Comparison of ENCODE assay signal across 9 mouse cellular contexts in the genomic region with DNA sequence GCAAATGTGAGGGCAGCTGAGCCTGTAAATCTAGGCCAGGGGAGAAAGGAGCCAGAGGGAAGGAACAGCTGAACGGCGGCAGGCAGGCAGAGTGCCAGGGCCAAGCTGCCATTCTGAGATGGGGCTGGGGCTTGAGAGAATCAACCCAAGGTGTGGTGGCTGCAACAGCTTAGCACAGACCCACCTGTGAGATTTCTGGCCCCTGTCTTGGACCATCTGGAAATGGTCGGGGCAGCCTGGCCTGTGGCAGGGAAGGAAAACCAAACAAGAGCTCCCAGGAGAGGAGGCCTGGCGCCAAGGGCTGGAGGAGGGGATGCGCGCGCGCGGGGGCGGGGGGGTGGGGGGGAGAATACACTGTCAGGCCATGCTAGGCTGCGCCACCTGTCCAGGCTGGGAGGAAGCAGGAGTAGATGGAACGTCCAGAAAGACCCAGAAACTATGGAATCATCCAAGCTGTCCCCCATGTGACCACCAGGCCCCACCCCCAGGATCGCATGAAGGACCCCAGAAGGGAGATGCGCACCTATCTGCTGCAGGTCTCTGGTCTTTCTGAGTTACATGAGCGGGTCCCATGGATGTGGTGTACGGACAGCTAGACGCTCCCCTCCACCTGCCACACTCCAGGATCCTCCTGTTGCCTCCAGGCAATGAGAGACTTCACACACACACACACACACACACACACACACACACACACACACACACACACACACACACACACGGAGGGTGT. TPM values are rescaled to one million over a fixed set of nuclear protein-coding genes. Genes with fewer than 3 reads are reported as not detected.
DNase-seq lines count a peak whose midpoint lies in the region; ATAC-seq and TF ChIP-seq lines count a peak whose summit lies in the region.
"Had no signal": no experiment of that assay in that cellular context is flagged by ENCODE, and none has a peak within 500 bp of the region (broad histone marks: within the 10 kb centered on the region; RNA-seq: fewer than 3 reads in every experiment).

No protein-coding gene starts in this region.

- H3K9me3 ChIP-seq in forebrain, embryonic 14.5 days (replicated peaks; ENCODE audit: control insufficient read depth, low read length), result no peaks in the 10 kb centered on the region
- H3K9me3 ChIP-seq in forebrain, embryonic 10.5 days, result no peaks in the 10 kb centered on the region
- no peaks in the 10 kb centered on the region for H3K9me3 ChIP-seq in intestine, embryonic 15.5 days
- H3K9me3 ChIP-seq in limb, embryonic 13.5 days, result no peaks in the 10 kb centered on the region

- H3K9ac ChIP-seq in forebrain, embryonic 14.5 days (ENCODE audit: low read length), result no peak overlapping the region
- no peak overlapping the region for H3K9ac ChIP-seq in intestine, embryonic 15.5 days
- H3K9ac ChIP-seq in limb, embryonic 13.5 days, result no peak overlapping the region
- H3K9ac ChIP-seq: liver, embryonic 14.5 days had no signal

- no peak for TF ChIP-seq POLR2A in spleen, adult 2 months (IDR thresholded peaks at IDR 0.05; ENCODE audit: low read depth, low read length)

- ATAC-seq in forebrain, embryonic 14.5 days, result peak; percentile 40; the same call in 1 of the 2 replicates
- ATAC-seq in intestine, embryonic 15.5 days, result no peak
- peak; percentile 25; the same call in 1 of the 2 replicates for ATAC-seq in limb, embryonic 13.5 days (ENCODE audit: low FRiP score, low read depth)
- no peak for ATAC-seq in erythroblast, adult 5-6 weeks (replicated peaks; ENCODE audit: low FRiP score, poor library complexity, severe bottlenecking)

- no peak for TF ChIP-seq CTCF in spleen, adult 2 months (IDR thresholded peaks at IDR 0.05; ENCODE audit: extremely low read depth, insufficient read depth, insufficient read length, insufficient replicate concordance)

- no peak overlapping the region for H3K4me2 ChIP-seq in forebrain, embryonic 14.5 days (ENCODE audit: low read length)
- H3K4me2 ChIP-seq in intestine, embryonic 15.5 days (replicated peaks), result peak overlapping the region; percentile 96
- H3K4me2 ChIP-seq in limb, embryonic 13.5 days (replicated peaks), result peak overlapping the region; percentile 38

- H3K27me3 ChIP-seq in forebrain, embryonic 14.5 days (replicated peaks; ENCODE audit: control insufficient read depth, insufficient read depth, low read length), result peaks cover 20% of the 10 kb centered on the region
- peaks cover 83% of the 10 kb centered on the region for H3K27me3 ChIP-seq in forebrain, embryonic 10.5 days (ENCODE audit: poor library complexity, severe bottlenecking)
- H3K27me3 ChIP-seq in spleen, adult 2 months (ENCODE audit: control insufficient read depth, insufficient read depth, low read length), result peaks cover 4% of the 10 kb centered on the region; the same call in 1 of the 2 replicates
- no peaks in the 10 kb centered on the region for H3K27me3 ChIP-seq in intestine, embryonic 15.5 days (replicated peaks)
- H3K27me3 ChIP-seq in limb, embryonic 13.5 days, result peaks cover 13% of the 10 kb centered on the region

- H3K4me3 ChIP-seq in forebrain, embryonic 14.5 days (ENCODE audit: low read depth, low read length), result no peak overlapping the region
- H3K4me3 ChIP-seq in forebrain, embryonic 10.5 days, result no peak overlapping the region
- peak overlapping the region; percentile 4; the same call in 1 of the 2 replicates for H3K4me3 ChIP-seq in spleen, adult 2 months (ENCODE audit: extremely low read depth, insufficient read depth, insufficient read length)
- no peak overlapping the region for H3K4me3 ChIP-seq in intestine, embryonic 15.5 days (replicated peaks)
- no peak overlapping the region for H3K4me3 ChIP-seq in limb, embryonic 13.5 days

- peaks cover 6% of the 10 kb centered on the region for H3K4me1 ChIP-seq in forebrain, embryonic 14.5 days (ENCODE audit: control insufficient read depth, insufficient read depth, low read length)
- peaks cover 59% of the 10 kb centered on the region for H3K4me1 ChIP-seq in forebrain, embryonic 10.5 days
- H3K4me1 ChIP-seq in spleen, adult 2 months (ENCODE audit: control insufficient read depth, insufficient read depth, insufficient read length), result peaks cover 13% of the 10 kb centered on the region
- peaks cover 44% of the 10 kb centered on the region for H3K4me1 ChIP-seq in intestine, embryonic 15.5 days (replicated peaks)
- peaks cover 65% of the 10 kb centered on the region for H3K4me1 ChIP-seq in limb, embryonic 13.5 days

- H3K36me3 ChIP-seq in forebrain, embryonic 14.5 days (ENCODE audit: control insufficient read depth, insufficient read depth, low read length), result no peaks in the 10 kb centered on the region
- H3K36me3 ChIP-seq in forebrain, embryonic 10.5 days (replicated peaks), result no peaks in the 10 kb centered on the region
- H3K36me3 ChIP-seq in spleen, adult 2 months (ENCODE audit: control insufficient read depth, insufficient read depth, low read length), result no peaks in the 10 kb centered on the region
- no peaks in the 10 kb centered on the region for H3K36me3 ChIP-seq in intestine, embryonic 15.5 days
- H3K36me3 ChIP-seq in limb, embryonic 13.5 days, result no peaks in the 10 kb centered on the region

- H3K27ac ChIP-seq in forebrain, embryonic 14.5 days (ENCODE audit: low read depth, low read length), result no peak overlapping the region
- H3K27ac ChIP-seq in forebrain, embryonic 10.5 days, result no peak overlapping the region
- peak overlapping the region; percentile 57 for H3K27ac ChIP-seq in spleen, adult 2 months (ENCODE audit: insufficient read depth, low read length)
- H3K27ac ChIP-seq in intestine, embryonic 15.5 days, result no peak overlapping the region
- peak overlapping the region; percentile 58; the same call in 1 of the 2 replicates for H3K27ac ChIP-seq in limb, embryonic 13.5 days
- H3K27ac ChIP-seq: liver, embryonic 14.5 days had no signal

- DNase-seq in forebrain, embryonic 14.5 days (ENCODE audit: low spot score), result peak; percentile 67
- DNase-seq in forebrain, embryonic 10.5 days (ENCODE audit: extremely low spot score, low spot score), result no peak
- DNase-seq in spleen, adult 2 months (ENCODE audit: low read depth in 1 of 2, low spot score in 2 of 2), result no peak
- DNase-seq in spleen, postnatal 10 days (ENCODE audit: low spot score in 2 of 2), result no peak
- no peak for DNase-seq in urinary bladder, postnatal 10 days (ENCODE audit: low spot score)

- WGBS in forebrain, embryonic 14.5 days, result 64% methylated on average over 16 of the region's 18 CpGs
- 71% methylated on average over 16 of the region's 18 CpGs for WGBS in forebrain, embryonic 10.5 days
- WGBS in spleen, adult 2 months, result 69% methylated on average over 18 of the region's 18 CpGs
- WGBS in intestine, embryonic 15.5 days, result 37% methylated on average over 18 of the region's 18 CpGs
- 42% methylated on average over 18 of the region's 18 CpGs for WGBS in limb, embryonic 13.5 days

RNA-seq across cellular contexts. Expression of a gene that starts 3.0 kb away (rescaled TPM):
- 6.2 and 6.5 TPM in 2 replicates for polyA plus RNA-seq in forebrain, embryonic 14.5 days (2014; fragmentation: Nextera tagmentation; extraction: Ambion mirVana)
- 6.6 and 6.7 TPM in 2 replicates for polyA plus RNA-seq in forebrain, embryonic 10.5 days (2016; fragmentation: Nextera tagmentation; extraction: Ambion mirVana)
- polyA plus RNA-seq in spleen, adult 2 months (2012; rRNA removed), result 21.0 and 22.2 TPM in 2 replicates
- 103 and 109 TPM in 2 replicates for polyA plus RNA-seq in intestine, embryonic 15.5 days (2015; fragmentation: Nextera tagmentation; extraction: Ambion mirVana)
- polyA plus RNA-seq in limb, embryonic 13.5 days (2015; fragmentation: Nextera tagmentation; extraction: Ambion mirVana), result 14.2 and 14.5 TPM in 2 replicates
- 4.6 and 8.1 TPM in 2 replicates for total RNA-seq in erythroblast, adult 5-6 weeks (2015; ENCODE audit: low replicate concordance)
- total RNA-seq in erythroblast, adult 5-6 weeks (2017; ENCODE audit: low replicate concordance), result 1.4 and 2.9 TPM in 2 replicates

Comparison
In these comparisons a context has a peak if more than half of its experiments do, and no peak if none do; other contexts are left out.
1. ATAC-seq: peak in forebrain, embryonic 14.5 days (single experiment) and limb, embryonic 13.5 days (single experiment); none in intestine, embryonic 15.5 days (single experiment) and erythroblast, adult 5-6 weeks (single experiment).
2. H3K27ac ChIP-seq: peak in spleen, adult 2 months (single experiment) and limb, embryonic 13.5 days (single experiment); none in forebrain, embryonic 14.5 days (single experiment), forebrain, embryonic 10.5 days (single experiment) and intestine, embryonic 15.5 days (single experiment).